Mouse (Mus musculus) hindbrain, embryonic 11.5 days (tissue): ENCODE data around the gene Tmem52b. TPM values are rescaled to one million over a fixed set of nuclear protein-coding genes. Genes with fewer than 3 reads are reported as not detected.
A peak's percentile ranks its signal among the peaks of the same experiment; 100 is the strongest.

Experiments
- ATAC-seq: fragments of 200-750 bp; cut with Nextera tagmentation; 2 replicates; pipeline ENCODE4 v1.8.0; 2017; ENCODE audit warnings: mild to moderate bottlenecking, moderate TSS enrichment, moderate library complexity; ENCODE audit not compliant: low FRiP score
- DNase-seq: peaks from one replicate; pipeline ENCODE4 v3.0.0-alpha.2; 2015; ENCODE audit warnings: low spot score
- H3K27ac ChIP-seq: fragments of 300-500 bp; sonication (generic); 2 replicates; pipeline ENCODE4 v1.5.1; 2014; ENCODE audit warnings: mild to moderate bottlenecking, low read depth, low read length
- H3K27me3 ChIP-seq: fragments of 300-500 bp; sonication (generic); 2 replicates; pipeline ENCODE4 v1.6.1; 2014; ENCODE audit warnings: mild to moderate bottlenecking, low read length, moderate library complexity, mixed read lengths; ENCODE audit not compliant: control insufficient read depth, insufficient read depth
- H3K36me3 ChIP-seq: fragments of 300-500 bp; sonication (generic); 2 replicates; pipeline ENCODE4 v1.6.1; 2014; ENCODE audit warnings: mild to moderate bottlenecking, low read length, moderate library complexity, mixed read lengths; ENCODE audit not compliant: control insufficient read depth, insufficient read depth
- H3K4me1 ChIP-seq: fragments of 300-500 bp; sonication (generic); replicated peaks from 2 replicates; pipeline ENCODE4 v1.6.1; 2014; ENCODE audit warnings: low read length, mixed read lengths; ENCODE audit not compliant: control insufficient read depth, insufficient read depth
- H3K4me2 ChIP-seq: fragments of 300-500 bp; sonication (generic); replicated peaks from 2 replicates; pipeline ENCODE4 v1.6.1; 2014; ENCODE audit warnings: mild to moderate bottlenecking, low read depth, low read length
- H3K4me3 ChIP-seq: fragments of 300-500 bp; sonication (generic); 2 replicates; pipeline ENCODE4 v1.5.1; 2014; ENCODE audit warnings: low read depth, low read length
- H3K9ac ChIP-seq: fragments of 300-500 bp; sonication (generic); 2 replicates; pipeline ENCODE4 v1.6.1; 2014; ENCODE audit warnings: low read depth, low read length
- H3K9me3 ChIP-seq: fragments of 300-500 bp; sonication (generic); 2 replicates; pipeline ENCODE4 v1.6.1; 2016; ENCODE audit warnings: low read length; ENCODE audit not compliant: control insufficient read depth
- WGBS: fragments of 180-500 bp; shearing (Covaris S2); extraction: QIAGEN DNeasy Blood & Tissue Kit; methylation state at CpG from one replicate; pipeline ENCODE4 v1.1.7; 2014; 5-methylcytosine and 5-hydroxymethylcytosine counted together
- polyA plus RNA-seq: library from polyadenylated mRNA; unstranded; fragments of >200 nt; fragmentation: Nextera tagmentation; extraction: Ambion mirVana; gene quantifications from 2 replicates; pipeline ENCODE4 v1.2.1, GENCODE M21; 2014

The Tmem52b gene
- polyA plus RNA-seq, 1 experiment from 2014 or later, result not detected

- no peak overlapping the region for H3K4me3 ChIP-seq
- ATAC-seq (peak; percentile 83), DNase-seq (peak; percentile 86)
- 22% methylated on average over 12 of the region's 12 CpGs for WGBS
- 0 out of 2 replicates have a peak overlapping the region, but pooled peaks have one; percentile 35 for H3K9ac ChIP-seq
- no peak overlapping the region for H3K4me2 ChIP-seq
- no peaks in the 10 kb centered on the region for H3K27me3 ChIP-seq
- no peaks in the 10 kb centered on the region for H3K36me3 ChIP-seq
- no peak overlapping the region for H3K27ac ChIP-seq
- no peaks in the 10 kb centered on the region for H3K9me3 ChIP-seq
- H3K4me1 ChIP-seq, result no peaks in the 10 kb centered on the region
Observed at GRCm38 (mm10) chr6:129558946-129559640, 46.7 kb downstream of the Tmem52b start.

- DNase-seq (no peak), ATAC-seq (peak; percentile 43)
- Histone ChIP-seq H3K4me3 (no peak overlapping the region), H3K4me1 (no peaks in the 10 kb centered on the region), H3K36me3 (no peaks in the 10 kb centered on the region), H3K4me2 (no peak overlapping the region), H3K9ac (no peak overlapping the region), H3K27me3 (no peaks in the 10 kb centered on the region), H3K27ac (no peak overlapping the region), H3K9me3 (no peaks in the 10 kb centered on the region)
- WGBS, result 62% methylated on average over 4 of the region's 4 CpGs
Observed at GRCm38 (mm10) chr6:129559641-129560027, 47.3 kb downstream of the Tmem52b start.

GRCm38 (mm10) chr6:129565257-129565656 is 52.9 kb downstream of the Tmem52b start:
- Histone ChIP-seq H3K4me1 (no peaks in the 10 kb centered on the region), H3K27me3 (no peaks in the 10 kb centered on the region), H3K9ac (no peak overlapping the region), H3K36me3 (no peaks in the 10 kb centered on the region), H3K9me3 (no peaks in the 10 kb centered on the region), H3K4me3 (no peak overlapping the region), H3K4me2 (no peak overlapping the region), H3K27ac (no peak overlapping the region)
- no peak for DNase-seq
- ATAC-seq, result no peak
- WGBS, result 91% methylated on average over 2 of the region's 2 CpGs

Other genes with a start within 250 kb of the Tmem52b start
- 0.09 TPM in 1 of 2 replicates, not detected in the other for gene Cd69, start 237.1 kb upstream of the Tmem52b start, polyA plus RNA-seq
- not detected in 2 replicates for gene 4922502D21Rik, start 180.8 kb upstream of the Tmem52b start, polyA plus RNA-seq
- 0.25 and 0.36 TPM in 2 replicates for gene Clec12a, start 169.9 kb upstream of the Tmem52b start, polyA plus RNA-seq
- gene Clec12b, start 126.7 kb upstream of the Tmem52b start, polyA plus RNA-seq, result not detected in 2 replicates
- 12.5 and 12.9 TPM in 2 replicates for gene Clec1b, start 115.3 kb upstream of the Tmem52b start, polyA plus RNA-seq
- 0.33 and 0.46 TPM in 2 replicates for gene Clec9a, start 103.7 kb upstream of the Tmem52b start, polyA plus RNA-seq
- gene Clec1a, start 60.6 kb upstream of the Tmem52b start, polyA plus RNA-seq, result 1.3 and 1.4 TPM in 2 replicates
- 0.14 TPM in 1 of 2 replicates, not detected in the other for gene Olr1, start 5.4 kb upstream of the Tmem52b start, polyA plus RNA-seq
- 22.7 and 26.7 TPM in 2 replicates for gene Gabarapl1, start 20.6 kb downstream of the Tmem52b start, polyA plus RNA-seq
- gene Klre1, start 65.3 kb downstream of the Tmem52b start, polyA plus RNA-seq, result 0.11 TPM in 1 of 2 replicates, not detected in the other
- not detected in 2 replicates for gene Klrd1, start 79.2 kb downstream of the Tmem52b start, polyA plus RNA-seq
- gene Klrk1, start 111.3 kb downstream of the Tmem52b start, polyA plus RNA-seq, result 0.25 and 0.28 TPM in 2 replicates
- not detected in 2 replicates for gene Klrc3, start 130.8 kb downstream of the Tmem52b start, polyA plus RNA-seq
- gene Klrc2, start 148.1 kb downstream of the Tmem52b start, polyA plus RNA-seq, result not detected in 2 replicates
- not detected in 2 replicates for gene Klrc1, start 166.4 kb downstream of the Tmem52b start, polyA plus RNA-seq
- gene Klri1, start 204.6 kb downstream of the Tmem52b start, polyA plus RNA-seq, result not detected in 2 replicates
- gene Klri2, start 227.9 kb downstream of the Tmem52b start, polyA plus RNA-seq, result not detected in 2 replicates